Mouse (Mus musculus): ENCODE results near the gene Ttk.

The Ttk gene

DNA sequence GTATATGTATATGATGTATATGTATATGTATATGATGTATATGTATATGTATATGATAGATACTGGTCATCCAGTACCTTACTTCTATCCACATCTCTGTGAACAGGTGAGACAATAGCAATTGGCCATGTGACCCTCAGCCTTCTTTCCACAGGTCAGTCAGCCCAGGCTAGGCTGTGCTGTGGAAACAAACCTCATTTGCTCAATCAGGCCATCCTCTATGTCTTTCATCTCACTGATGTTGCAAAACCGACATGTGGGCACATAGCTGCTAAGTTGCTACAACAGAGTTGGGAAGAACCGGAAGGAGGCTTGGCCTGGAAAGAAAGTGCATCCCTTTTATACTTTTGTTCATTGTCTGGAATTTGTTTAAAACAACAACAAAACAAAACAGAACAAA, 67.6 kb downstream of the Ttk start:
- no peak for DNase-seq (ENCODE audit: low read depth)

DNA sequence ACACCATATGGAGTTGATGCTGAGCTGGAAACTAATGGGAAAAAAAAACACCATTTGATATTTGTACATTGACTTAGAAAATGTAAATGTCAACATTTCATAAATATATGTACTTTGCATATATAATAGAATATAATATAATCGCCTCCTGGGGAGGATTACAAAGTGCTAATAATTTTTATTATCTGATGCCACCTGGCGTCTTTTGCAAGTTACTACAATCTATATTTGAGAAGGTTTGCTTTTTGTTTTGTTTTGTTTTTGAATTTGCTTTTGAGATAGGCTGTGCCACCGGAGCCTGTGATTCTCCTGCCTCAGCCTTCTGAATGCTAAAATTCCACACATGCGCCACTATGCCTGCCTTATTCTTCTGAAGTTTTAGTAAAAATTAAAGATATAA, 71.3 kb downstream of the Ttk start:
- DNase-seq (ENCODE audit: low read depth): no peak

DNA sequence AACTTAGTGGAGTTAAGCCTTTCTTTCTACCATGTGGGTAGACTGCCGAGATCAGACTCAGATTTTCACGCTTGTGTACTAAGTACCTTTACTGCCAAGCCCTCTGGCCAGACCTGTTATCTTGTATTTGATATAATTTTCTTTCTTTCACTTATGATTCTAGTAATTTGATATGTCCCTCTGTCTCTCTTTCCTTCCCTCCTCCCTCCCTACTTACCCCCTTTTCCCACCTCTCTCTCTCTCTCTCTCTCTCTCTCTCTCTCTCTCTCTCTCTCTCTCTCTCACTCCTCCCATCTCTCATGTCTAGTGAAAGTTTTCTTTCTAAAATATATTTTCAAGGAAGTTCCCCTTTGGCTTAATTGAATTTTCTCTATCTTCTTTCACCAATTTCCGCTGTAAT, 72.5 kb downstream of the Ttk start:
- DNase-seq (ENCODE audit: low read depth): no peak

DNA sequence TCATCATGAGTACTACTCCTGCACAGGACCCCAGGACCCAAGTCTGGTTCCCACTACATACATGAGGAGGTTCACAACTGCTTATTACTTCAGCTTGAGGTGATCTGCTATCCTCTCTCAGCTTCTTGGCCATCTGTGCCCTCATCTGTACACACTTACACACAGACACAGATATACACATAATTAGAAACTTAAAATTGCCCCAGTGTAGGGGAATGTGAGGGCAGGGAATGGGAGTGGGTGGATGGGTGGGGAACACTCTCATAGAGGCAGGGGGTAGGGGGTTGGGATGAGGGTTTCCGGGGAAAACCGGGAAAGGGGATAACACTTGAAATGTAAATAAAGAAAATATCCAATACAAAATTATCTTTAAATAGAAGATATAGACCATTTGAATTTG, 75.3 kb downstream of the Ttk start:
- DNase-seq (ENCODE audit: low read depth): no peak

DNA sequence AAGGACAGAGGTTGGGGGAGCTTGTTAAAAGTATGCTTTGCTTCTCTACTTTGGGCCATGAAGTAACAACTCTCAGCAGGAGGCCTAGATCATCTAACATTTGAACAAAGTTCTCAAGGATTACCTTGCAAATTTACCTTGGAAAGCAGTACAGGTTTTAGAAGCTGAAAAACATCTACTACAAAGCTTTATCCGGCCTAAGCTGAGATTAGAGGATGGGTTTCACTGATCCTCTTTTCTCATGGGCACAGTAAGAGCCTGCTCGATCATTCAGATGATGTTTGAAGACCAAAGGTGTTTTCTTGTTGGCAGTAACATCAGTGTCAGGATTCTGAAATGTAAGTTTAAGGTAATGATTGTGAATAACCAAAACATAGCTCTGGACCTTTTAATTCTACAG, 76.4 kb downstream of the Ttk start:
- DNase-seq (ENCODE audit: low read depth): no peak
